Mouse (Mus musculus) fibroblast of lung, adult 2 months (primary cell): ENCODE results near the gene Ccdc85b.
"Not testable (repeated sequence)": the region's sequence is repeated elsewhere in the genome, so short reads cannot be mapped to it uniquely, and the experiment has no call there.

Experiments used
- DNase-seq: peaks from one replicate; pipeline ENCODE4 v3.0.0-alpha.2; 2011; ENCODE audit warnings: low read depth

The Ccdc85b gene

GRCm38 (mm10) chr19:5424782-5425741, 32.6 kb downstream of the Ccdc85b start, which contains the start of the genes Drap1 and AI837181:
TSS of gene Drap1 (minus strand) at chr19:5424979.
TSS of gene AI837181 (plus strand) at chr19:5425144.
- DNase-seq: no peak

DNA sequence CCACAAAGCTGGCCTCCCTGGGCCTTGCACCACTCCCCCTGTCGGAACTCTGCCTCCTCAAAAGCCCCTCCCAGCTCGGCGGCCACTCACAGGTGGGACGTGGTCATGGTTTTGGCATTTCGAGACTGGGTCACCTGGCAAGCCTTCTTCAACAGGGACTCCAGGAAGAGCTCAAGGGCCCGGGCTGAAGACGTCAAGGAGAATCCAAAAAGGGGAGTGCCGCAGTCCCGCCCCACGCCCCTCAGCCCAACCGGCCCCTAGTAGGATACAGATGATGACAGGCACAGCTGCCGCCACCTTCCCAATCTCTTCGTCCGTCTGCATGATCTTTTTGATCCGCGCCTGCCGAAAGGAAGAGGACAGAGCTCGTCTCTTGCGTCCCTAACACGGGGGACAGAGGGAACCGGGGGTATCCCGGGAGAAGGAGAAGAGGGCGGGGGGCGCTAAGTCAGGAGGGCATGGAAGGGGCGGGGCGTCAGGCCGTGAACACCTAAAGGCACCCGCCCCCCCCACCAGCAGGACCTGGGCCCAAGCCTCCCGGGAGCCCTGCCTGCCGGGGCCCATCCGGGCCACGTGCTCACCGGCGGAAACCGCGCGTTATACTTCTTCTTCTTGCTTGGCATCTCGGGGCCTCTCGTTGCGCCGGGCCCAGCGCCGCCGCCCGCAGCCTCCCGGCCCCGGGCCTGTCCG, 33.5 kb downstream of the Ccdc85b start:
- DNase-seq: no peak

- no peak for DNase-seq
These were observed 34.1 kb downstream of the Ccdc85b start for GRCm38 (mm10) chr19:5423561-5423960.

DNA sequence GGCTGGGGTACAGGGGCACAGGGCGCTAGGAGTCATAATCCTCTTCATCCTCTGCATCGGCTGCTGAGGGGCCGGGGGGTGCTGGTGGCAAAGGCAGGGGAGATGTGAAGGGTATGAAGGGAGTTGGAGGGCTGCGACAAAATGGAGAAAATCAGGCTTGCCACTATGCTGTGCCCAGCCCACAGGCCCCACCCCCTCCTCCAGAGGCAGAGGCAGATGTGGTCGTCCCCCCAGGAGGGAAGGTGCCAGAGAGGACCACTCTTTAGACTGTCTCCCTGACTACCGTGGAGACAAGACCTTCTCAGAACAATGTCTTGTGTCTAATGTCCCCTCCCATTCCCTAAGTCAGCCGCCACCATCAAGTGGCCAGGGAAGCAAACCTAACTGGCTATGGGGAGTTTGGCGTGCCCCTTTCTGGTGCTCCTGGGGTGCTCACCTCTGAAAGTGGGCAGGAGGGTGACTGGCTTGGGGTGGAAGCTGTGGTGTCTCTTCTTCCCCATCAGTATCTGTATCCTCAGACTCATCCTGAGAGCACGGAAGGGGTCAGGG, 34.7 kb downstream of the Ccdc85b start:
- no peak for DNase-seq

DNA sequence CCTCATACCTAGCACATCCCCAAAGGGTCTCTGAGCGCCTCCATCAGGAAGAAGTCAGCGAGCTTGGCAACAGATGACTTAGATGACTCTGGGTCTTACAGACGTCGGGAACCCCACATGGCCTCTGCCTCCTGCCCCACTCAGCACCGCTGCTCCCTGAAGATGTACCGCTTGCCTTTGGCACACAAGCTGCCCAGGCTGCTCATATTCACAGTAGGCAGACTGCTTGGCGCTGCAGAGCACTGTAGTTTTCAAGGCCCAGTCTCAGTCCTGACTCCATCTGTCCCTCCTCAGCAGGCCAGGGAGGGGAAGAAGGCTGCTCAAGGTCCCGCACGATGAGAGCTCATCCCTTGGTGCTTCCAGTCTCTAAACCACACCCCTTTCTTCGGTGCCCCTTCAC, 35.4 kb downstream of the Ccdc85b start:
- DNase-seq: no peak

GRCm38 (mm10) chr19:5421784-5422183, 35.9 kb downstream of the Ccdc85b start:
- no peak for DNase-seq

DNA sequence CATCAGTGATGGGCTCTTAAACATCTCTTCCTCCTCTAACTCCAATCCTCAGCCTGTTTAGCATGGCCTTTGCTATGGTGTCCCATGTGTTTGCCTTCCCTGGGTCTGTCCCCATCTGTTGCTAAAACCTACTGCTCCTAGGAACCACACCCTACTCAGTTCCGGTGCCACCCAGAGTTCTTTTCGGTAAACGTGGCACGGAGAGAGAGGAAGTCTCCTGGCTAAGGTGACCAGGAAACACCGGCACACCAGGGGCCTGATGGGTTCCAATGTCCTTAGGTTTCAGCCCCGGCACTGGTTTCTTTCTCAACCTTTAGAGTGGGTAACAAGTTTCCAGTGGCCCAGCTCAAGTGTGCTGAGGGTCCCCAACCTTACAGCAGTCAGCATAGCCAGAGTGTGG, 37.1 kb downstream of the Ccdc85b start:
- DNase-seq: no peak

- DNase-seq: no peak
These were observed 38.1 kb downstream of the Ccdc85b start for GRCm38 (mm10) chr19:5419630-5420029.

- DNase-seq: no peak
These were observed 38.8 kb downstream of the Ccdc85b start for GRCm38 (mm10) chr19:5418750-5419466.

- DNase-seq: no peak
These were observed 43.1 kb downstream of the Ccdc85b start for GRCm38 (mm10) chr19:5414534-5414957.

GRCm38 (mm10) chr19:5413840-5414239, 43.9 kb downstream of the Ccdc85b start:
- no peak for DNase-seq

DNA sequence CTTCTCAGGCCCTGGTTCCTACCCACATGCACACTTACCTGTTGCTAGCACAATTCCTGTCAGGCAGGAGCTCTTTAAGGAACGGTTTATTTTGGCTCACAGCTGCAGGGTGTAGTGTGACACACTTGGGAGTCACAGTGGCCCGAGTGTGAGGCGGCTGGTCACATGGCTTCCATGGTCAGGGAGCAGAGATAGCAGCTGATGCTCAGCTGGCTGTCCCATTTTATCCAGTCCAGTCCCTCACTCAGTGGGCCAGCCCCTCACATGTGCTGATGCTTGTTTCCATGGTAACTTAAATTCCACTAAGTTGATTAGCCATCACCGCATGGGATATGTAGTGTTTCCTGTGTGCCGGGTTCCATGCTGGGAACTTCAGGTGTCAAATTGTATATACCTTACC, 45.7 kb downstream of the Ccdc85b start:
- no peak for DNase-seq

- no peak for DNase-seq
These were observed 47.1 kb downstream of the Ccdc85b start for GRCm38 (mm10) chr19:5410641-5411040.

DNA sequence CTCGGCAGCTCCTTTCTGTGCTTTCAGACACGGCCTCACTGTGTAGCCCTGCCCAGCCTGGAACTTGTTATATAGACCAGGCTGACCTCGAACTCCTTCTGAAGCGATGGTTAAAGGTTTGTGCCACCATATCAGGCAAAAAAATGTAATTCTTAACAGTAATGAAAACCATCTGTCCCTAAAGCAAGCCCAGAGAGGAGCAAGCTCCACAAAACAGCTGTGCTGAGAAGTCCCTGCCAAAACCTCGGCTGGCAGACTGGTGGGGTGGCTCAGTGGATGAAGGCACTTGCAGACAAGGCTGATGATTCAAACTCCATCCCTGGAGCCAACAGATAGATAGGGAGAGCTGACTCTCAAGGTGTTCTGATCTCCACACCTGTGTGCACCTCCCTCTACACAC, 48.6 kb downstream of the Ccdc85b start:
- no peak for DNase-seq

DNA sequence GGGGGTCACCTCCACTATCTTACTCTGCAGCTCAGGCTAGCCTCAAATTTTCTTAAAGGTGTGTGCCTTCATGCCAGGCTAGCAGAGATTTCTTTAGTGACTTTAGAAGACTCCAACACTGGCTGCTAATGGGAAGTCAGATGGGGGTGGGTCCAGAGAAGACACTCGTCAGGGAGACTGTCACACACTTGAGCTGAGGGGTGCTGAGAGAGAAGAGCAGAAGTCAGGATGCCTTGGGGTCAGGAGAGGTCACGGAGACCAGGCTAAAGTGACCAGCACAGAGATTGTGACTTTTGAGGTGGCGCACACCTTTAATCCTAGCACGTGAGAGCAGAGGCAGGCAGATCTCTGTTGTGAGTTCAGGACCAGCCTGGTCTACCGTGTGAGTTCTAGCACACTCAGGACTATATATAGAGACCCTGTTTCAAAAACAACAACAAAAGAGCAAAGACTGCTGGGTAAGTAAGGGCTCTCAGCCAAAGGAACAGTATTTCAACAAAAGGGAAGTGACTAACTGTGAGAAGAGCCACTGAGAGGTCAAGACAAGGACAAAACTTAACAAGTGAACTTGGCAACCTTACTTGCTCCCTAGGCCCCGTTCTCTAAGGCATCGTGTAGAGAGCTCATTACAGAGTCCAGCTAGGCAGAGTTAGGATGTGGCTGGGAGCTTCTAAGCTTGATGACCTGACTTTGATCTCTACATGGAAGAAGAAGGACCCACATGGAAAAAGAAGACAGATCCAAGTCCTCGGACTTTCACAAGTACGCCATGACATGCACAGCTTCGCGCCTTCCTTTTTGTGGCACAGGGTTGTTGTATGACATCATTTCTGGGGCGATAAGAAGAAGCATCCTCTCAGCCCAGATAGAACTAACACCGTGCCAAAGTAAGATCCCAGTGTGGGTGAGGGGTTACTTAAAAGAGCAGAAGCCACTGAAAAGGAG, 49.4 kb downstream of the Ccdc85b start:
- DNase-seq: no peak

GRCm38 (mm10) chr19:5407133-5407532, 50.6 kb downstream of the Ccdc85b start:
- no peak for DNase-seq

- not testable (repeated sequence) for DNase-seq
These were observed 51.1 kb downstream of the Ccdc85b start for GRCm38 (mm10) chr19:5406531-5407126.

- DNase-seq: no peak
These were observed 51.8 kb downstream of the Ccdc85b start for GRCm38 (mm10) chr19:5405924-5406323.
